Mouse (Mus musculus) heart, adult 2 months (tissue): ENCODE data around the gene Ctbp2.

Source experiments
- CTCF ChIP-seq: fragments of 200-600 bp; IDR thresholded peaks from 2 replicates; pipeline ENCODE4 v1.8.1; 2022; ENCODE audit warnings: antibody characterized with exemption, mild to moderate bottlenecking, moderate library complexity
- POLR2A ChIP-seq: fragments of 200-500 bp; IDR thresholded peaks from 2 replicates; pipeline ENCODE4 v1.6.1; 2011; ENCODE audit warnings: mild to moderate bottlenecking, low read depth, low read length, control low read depth; ENCODE audit not compliant: insufficient read depth

DNA sequence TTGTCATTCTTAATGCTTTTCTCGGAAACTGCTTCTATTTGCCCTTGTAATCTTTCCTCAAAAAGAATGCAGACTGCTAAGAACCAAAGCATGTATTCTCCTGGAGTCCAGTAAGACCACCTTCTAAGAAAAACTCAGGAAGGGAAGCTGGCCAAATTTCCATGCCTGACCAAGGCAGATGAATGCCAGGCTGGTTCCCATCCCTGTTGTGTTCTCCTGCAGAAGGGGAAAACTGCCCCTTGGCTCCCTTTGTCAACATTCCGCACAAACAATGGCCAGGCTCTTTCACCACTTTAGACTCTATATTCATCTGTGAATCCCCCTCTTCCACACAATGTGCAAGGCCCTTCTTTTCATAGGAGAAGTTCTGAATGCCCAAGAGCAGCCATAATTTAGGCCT is 6.3 kb downstream of the Ctbp2 start:
- TF ChIP-seq CTCF (no peak), POLR2A (no peak)
